Mouse (Mus musculus) kidney, adult 10 weeks (tissue): Measurements from ENCODE around the gene Slc9a8. TPM values are rescaled to one million over a fixed set of nuclear protein-coding genes. Genes with fewer than 3 reads are reported as not detected.

ENCODE experiments used
- polyA plus RNA-seq: library from polyadenylated mRNA; stranded (reverse); fragments of 350-450 nt; fragmentation: Illumina TruSeq; extraction: RNeasy Lipid Tissue Mini Kit (QIAGEN cat#74804); gene quantifications from one replicate; pipeline ENCODE4 v1.2.3, GENCODE M21; 2014; ENCODE audit warnings: low read depth, low replicate concordance

The Slc9a8 gene
- 92.9 TPM for polyA plus RNA-seq

DNA sequence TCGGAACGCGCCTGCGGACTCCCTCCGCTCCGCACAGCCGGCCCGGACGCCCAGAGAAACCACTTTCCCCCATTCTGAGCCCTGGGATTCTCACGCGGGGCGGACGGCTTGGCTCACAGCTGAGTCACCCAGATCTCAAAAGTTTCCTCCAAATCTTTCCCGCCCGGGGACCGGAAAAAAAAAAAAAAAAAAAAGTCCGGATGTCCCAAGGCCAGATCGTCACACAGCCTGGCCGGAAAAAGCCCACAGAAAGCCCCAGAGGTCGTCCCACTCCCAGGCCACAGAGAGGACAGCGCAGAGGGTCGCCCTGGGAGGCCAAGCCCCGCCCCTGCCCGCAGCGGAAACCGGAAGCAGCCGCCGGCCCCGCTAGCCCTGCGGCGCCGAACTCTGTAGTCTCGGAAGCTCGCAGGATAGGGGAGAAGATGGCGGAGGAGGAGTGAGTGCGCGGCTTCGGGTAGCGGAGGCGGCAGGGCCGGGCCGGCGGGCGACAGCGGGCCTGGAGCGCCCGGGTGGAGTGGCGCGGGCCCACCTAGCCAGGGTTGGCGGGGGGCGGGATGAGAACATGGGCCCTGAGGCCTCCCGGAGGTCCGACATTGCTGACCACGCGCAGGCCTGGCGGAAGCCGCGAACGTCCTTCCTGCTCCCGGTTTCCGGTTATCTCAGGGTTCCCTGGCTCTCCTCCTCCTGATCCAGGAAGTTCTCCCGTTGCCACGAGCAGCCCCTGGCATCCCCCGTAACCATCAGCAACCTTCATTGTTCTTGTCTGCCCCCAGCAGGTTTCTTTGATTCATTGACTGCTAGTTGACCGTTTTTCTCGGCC, at the start of gene Slc9a8:
Slc9a8 (plus strand) TSS at position 383 of the 820 bp plus-strand sequence.

GRCm38 (mm10) chr2:167491757-167492708, 70.5 kb downstream of the Slc9a8 start, which contains the start of gene Rnf114:
Gene Rnf114, plus strand, starts transcription at chr2:167492645.

DNA sequence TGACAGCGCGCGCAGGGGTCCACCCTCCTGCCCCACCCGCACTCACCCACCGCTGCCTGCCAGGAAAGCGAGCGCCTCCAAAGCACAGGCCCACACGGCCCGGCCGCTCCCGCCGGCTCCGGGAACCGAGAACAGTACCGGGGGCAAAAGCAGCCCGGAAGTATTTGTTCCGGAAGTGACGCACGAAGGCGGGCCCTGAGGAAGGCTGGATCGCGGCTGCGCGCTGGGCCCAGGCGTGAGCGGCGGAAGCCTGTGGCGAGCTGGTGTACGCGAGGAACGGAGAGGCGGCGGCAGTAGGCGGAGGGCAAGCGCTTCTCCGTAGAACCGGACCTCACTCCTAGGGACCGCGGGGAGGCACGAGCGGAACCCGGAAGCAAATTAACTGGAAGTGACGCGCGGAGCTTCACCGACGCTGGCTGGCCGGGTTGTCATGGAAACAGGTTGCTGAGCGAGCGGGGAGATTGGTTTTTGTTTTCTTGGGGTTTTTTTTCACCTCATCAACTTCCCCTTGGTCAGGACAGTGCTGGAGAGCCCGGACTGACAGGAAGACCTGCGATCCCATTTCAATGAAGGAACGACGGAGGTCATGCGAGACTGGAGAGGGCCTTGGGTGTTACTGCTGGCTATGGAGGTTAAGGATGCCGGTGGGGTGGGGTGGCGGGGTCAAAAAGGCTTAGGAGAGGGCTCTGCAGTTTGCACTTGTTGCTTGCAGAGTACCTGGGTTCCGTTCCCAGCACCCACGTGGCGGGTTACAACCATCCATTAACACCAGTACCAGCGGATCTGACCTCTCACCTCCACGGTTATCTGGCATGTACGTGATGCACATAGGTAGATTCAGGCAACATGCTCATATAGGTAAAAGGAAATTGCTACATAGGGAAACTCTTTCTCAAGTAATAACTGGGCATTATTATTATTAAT, 71.5 kb downstream of the Slc9a8 start, which contains the start of gene Spata2:
Spata2 (minus strand) TSS at position 175 of the 924 bp plus-strand sequence.

Other genes with a start within 250 kb of the Slc9a8 start
- 1.0 TPM for gene Kcnb1, start 231.6 kb upstream of the Slc9a8 start, polyA plus RNA-seq
- gene Ptgis, start 181.1 kb upstream of the Slc9a8 start, polyA plus RNA-seq: 0.69 TPM
- 7.5 TPM for gene B4galt5, start 72.5 kb upstream of the Slc9a8 start, polyA plus RNA-seq
- gene Rnf114, start 70.9 kb downstream of the Slc9a8 start, polyA plus RNA-seq: 18.6 TPM
- 3.4 TPM for gene Spata2, start 71.2 kb downstream of the Slc9a8 start, polyA plus RNA-seq
- not detected for gene Snai1, start 116.5 kb downstream of the Slc9a8 start, polyA plus RNA-seq
- 68.7 TPM for gene Ube2v1, start 210.4 kb downstream of the Slc9a8 start, polyA plus RNA-seq
- gene Gm20431, start 239.8 kb downstream of the Slc9a8 start, polyA plus RNA-seq: not detected